Mouse (Mus musculus) lung, embryonic 14.5 days (tissue): ENCODE data around the gene Ace. TPM values are rescaled to one million over a fixed set of nuclear protein-coding genes. Genes with fewer than 3 reads are reported as not detected.
A peak's percentile ranks its signal among the peaks of the same experiment; 100 is the strongest.

ENCODE experiments used
- ATAC-seq: fragments of 200-750 bp; cut with Nextera tagmentation; 2 replicates; pipeline ENCODE4 v1.8.0; 2017; ENCODE audit warnings: mild to moderate bottlenecking, moderate TSS enrichment, moderate library complexity; ENCODE audit not compliant: insufficient read depth
- DNase-seq: peaks from one replicate; pipeline ENCODE4 v3.0.0-alpha.2; 2015
- H3K27ac ChIP-seq: fragments of 300-500 bp; sonication (generic); 2 replicates; pipeline ENCODE4 v1.5.1; 2014; ENCODE audit warnings: low read depth, mild to moderate bottlenecking, moderate library complexity
- H3K27me3 ChIP-seq: fragments of 300-500 bp; sonication (generic); 2 replicates; pipeline ENCODE4 v1.6.1; 2014; ENCODE audit warnings: low read length, control low read depth; ENCODE audit not compliant: insufficient read depth
- H3K36me3 ChIP-seq: fragments of 300-500 bp; sonication (generic); 2 replicates; pipeline ENCODE4 v1.6.1; 2014; ENCODE audit warnings: control low read depth; ENCODE audit not compliant: insufficient read depth
- H3K4me1 ChIP-seq: fragments of 300-500 bp; sonication (generic); 2 replicates; pipeline ENCODE4 v1.6.1; 2014; ENCODE audit warnings: antibody characterized with exemption, control low read depth; ENCODE audit not compliant: insufficient read depth
- H3K4me2 ChIP-seq: fragments of 300-500 bp; sonication (generic); 2 replicates; pipeline ENCODE4 v1.6.1; 2014; ENCODE audit warnings: mild to moderate bottlenecking
- H3K4me3 ChIP-seq: fragments of 300-500 bp; sonication (generic); 2 replicates; pipeline ENCODE4 v1.5.1; 2014; ENCODE audit warnings: low read depth, low read length
- H3K9ac ChIP-seq: fragments of 300-500 bp; sonication (generic); 2 replicates; pipeline ENCODE4 v1.6.1; 2014
- H3K9me3 ChIP-seq: fragments of 300-500 bp; sonication (generic); 2 replicates; pipeline ENCODE4 v1.6.1; 2016; ENCODE audit warnings: low read depth, low read length, control low read depth
- CTCF ChIP-seq: IDR thresholded peaks from 2 replicates; pipeline ENCODE4 v1.5.1; 2016; ENCODE audit warnings: antibody characterized with exemption, low read depth
- WGBS: fragments of 180-500 bp; shearing (Covaris S2); extraction: QIAGEN DNeasy Blood & Tissue Kit; methylation state at CpG from one replicate; pipeline ENCODE4 v1.1.7; 2014; 5-methylcytosine and 5-hydroxymethylcytosine counted together
- polyA plus RNA-seq: library from polyadenylated mRNA; unstranded; fragments of >200 nt; fragmentation: Nextera tagmentation; extraction: Ambion mirVana; gene quantifications from 2 replicates; pipeline ENCODE4 v1.2.1, GENCODE M21; 2014

The Ace gene
- polyA plus RNA-seq, 1 experiment from 2014 or later = 4.8 TPM

DNA sequence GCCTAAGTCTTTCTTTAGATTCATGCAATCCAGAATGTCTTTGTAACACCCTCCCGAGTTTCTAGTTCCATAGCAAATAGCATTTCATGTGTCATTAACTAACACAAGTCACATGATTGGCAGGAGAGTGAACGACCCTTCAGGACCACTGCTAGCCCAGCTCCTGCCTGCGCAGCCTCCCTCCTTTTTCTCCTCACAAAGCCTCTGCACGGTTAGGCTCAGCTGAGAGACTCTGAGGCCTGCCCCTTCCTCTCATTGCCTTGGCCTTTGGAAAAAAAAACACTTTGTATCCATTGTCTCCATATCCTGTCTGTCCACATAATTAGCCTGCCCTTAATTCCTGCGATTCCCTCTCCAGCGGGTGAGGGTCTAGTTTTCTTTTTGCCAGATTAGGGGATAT is 10.2 kb upstream of the Ace start:
- Histone ChIP-seq H3K9me3 (no peaks in the 10 kb centered on the region), H3K27me3 (no peaks in the 10 kb centered on the region), H3K4me3 (no peak overlapping the region), H3K9ac (no peak overlapping the region), H3K4me2 (no peak overlapping the region), H3K27ac (peak overlapping the region; percentile 36; the same call in 1 of the 2 replicates), H3K4me1 (no peaks in the 10 kb centered on the region), H3K36me3 (no peaks in the 10 kb centered on the region)
- WGBS = 51% methylated on average over 6 of the region's 6 CpGs
- no peak for TF ChIP-seq CTCF
- ATAC-seq (no peak), DNase-seq (peak; percentile 24)

DNA sequence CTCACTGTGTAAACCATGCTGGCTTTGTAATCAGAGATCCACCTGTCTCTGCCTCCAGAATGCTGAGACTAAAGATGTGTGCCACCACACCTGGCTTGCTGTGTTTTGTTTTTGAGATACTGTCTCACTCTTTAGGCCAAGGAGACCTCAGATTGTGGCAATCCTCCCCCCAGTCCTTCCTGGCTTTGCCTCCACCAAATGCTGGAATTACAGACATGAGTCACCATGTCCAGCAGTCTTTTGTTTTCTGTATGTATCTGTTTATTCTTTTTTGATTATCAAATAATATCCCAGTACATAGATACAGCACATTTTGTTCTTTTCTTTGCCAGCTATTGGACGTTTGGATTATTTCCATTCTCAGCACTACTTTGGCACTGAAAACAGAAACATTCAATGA is 9.2 kb upstream of the Ace start:
- Histone ChIP-seq H3K27me3 (no peaks in the 10 kb centered on the region), H3K27ac (no peak overlapping the region), H3K9me3 (no peaks in the 10 kb centered on the region), H3K4me2 (no peak overlapping the region), H3K4me1 (no peaks in the 10 kb centered on the region), H3K36me3 (no peaks in the 10 kb centered on the region), H3K9ac (no peak overlapping the region), H3K4me3 (no peak overlapping the region)
- ATAC-seq = no peak
- no peak for DNase-seq
- TF ChIP-seq CTCF = no peak
- WGBS = 33% methylated on average over 1 of the region's 1 CpGs

DNA sequence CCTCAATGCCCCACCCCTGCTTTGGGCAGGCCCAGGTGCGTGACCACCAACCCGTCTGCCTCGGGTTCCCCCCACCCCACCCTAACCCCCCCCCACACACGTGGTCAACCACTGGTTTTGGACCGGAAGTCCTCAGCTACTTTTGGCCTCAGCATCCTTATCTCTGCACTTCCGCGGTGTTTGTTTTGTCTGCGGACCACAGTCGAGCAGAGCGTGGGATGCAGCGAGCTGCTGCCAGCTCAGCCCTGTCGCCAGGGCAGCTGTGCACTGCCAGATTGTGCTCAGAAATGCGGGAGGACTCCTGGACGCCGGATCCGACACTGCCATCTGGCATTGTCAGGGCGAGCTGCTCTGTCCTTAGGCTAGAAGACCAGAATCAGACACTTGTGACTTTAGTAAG is 8.4 kb upstream of the Ace start:
- DNase-seq (peak; percentile 33), ATAC-seq (no peak)
- H3K27me3 ChIP-seq = no peaks in the 10 kb centered on the region
- no peaks in the 10 kb centered on the region for H3K9me3 ChIP-seq
- H3K27ac ChIP-seq = no peak overlapping the region
- H3K4me1 ChIP-seq = no peaks in the 10 kb centered on the region
- peak overlapping the region; percentile 34; the same call in 1 of the 2 replicates for H3K9ac ChIP-seq
- no peaks in the 10 kb centered on the region for H3K36me3 ChIP-seq
- peak overlapping the region; percentile 42 for H3K4me2 ChIP-seq
- H3K4me3 ChIP-seq = no peak overlapping the region
- TF ChIP-seq CTCF = no peak
- 8% methylated on average over 17 of the region's 17 CpGs for WGBS

DNA sequence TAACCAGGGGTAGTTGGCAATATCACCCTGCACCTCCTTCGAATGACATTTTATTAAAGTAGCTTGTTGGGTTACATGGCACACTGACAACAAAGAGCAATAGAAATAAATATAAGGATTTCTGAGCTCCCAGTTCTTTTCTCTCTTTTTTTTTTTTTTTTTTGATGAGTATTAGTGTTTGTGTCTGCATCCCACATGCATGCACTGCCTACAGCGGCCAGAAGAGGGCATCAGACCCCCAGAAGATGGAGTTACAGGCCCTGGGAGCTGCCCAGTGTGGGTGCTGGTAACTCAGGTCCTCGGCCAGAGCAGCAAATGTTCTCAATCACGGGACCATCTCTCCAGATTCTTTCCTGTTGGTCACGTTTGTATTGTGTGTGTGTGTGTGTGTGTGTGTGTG is 3.1 kb upstream of the Ace start:
- no peak overlapping the region for H3K4me2 ChIP-seq
- no peaks in the 10 kb centered on the region for H3K9me3 ChIP-seq
- no peaks in the 10 kb centered on the region; the same call in 1 of the 2 replicates for H3K4me1 ChIP-seq
- TF ChIP-seq CTCF = peak; percentile 24; the same call in 1 of the 2 replicates
- peaks cover 30% of the 10 kb centered on the region for H3K27me3 ChIP-seq
- WGBS = 63% methylated on average over 5 of the region's 5 CpGs
- no peak overlapping the region for H3K4me3 ChIP-seq
- DNase-seq (no peak), ATAC-seq (no peak)
- H3K9ac ChIP-seq = no peak overlapping the region
- H3K36me3 ChIP-seq = no peaks in the 10 kb centered on the region
- no peak overlapping the region for H3K27ac ChIP-seq

DNA sequence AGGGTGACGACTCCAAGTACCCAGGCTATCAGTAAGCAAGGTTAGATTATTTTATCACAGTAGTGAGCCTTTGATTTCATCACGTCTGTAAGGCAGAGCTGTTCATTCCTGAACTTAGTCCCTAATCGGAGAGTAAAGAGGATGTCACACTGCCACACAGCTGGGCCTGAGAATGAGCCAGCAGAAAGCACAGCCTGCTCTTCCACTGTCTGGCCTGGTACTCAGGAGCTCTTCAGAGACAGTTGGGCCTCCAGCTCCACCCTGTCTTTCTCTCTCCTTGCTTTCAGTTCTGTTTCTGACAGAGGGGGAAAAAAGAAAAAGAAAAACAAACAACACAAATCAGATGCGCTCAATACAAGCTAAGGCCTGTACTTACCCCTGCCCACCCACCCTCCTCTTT is 1.5 kb upstream of the Ace start:
- H3K4me3 ChIP-seq = no peak overlapping the region
- H3K4me2 ChIP-seq = no peak overlapping the region
- H3K27me3 ChIP-seq = peaks cover 30% of the 10 kb centered on the region
- no peaks in the 10 kb centered on the region; the same call in 1 of the 2 replicates for H3K4me1 ChIP-seq
- WGBS = 60% methylated on average over 4 of the region's 4 CpGs
- no peak for ATAC-seq
- H3K36me3 ChIP-seq = no peaks in the 10 kb centered on the region
- DNase-seq = no peak
- TF ChIP-seq CTCF = no peak
- no peak overlapping the region for H3K27ac ChIP-seq
- H3K9ac ChIP-seq = no peak overlapping the region
- H3K9me3 ChIP-seq = no peaks in the 10 kb centered on the region

DNA sequence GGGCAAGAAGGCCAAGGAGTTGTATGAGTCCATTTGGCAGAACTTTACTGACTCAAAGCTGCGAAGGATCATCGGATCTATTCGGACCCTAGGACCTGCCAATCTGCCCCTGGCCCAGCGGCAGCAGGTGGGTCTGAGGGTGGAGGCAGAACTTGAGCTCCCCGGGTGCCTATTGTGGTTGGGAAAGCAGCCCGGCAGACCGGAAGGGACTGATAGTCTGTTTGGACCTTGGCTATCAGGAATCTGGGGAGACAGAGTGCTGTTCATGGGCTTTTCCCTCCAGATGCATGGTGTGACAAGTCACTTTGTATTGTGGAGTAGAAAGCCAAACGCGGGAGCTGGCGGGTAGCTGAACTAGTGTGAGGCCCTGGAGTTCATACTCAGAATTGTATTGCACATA is 1.2 kb downstream of the Ace start:
- H3K4me1 ChIP-seq = no peaks in the 10 kb centered on the region; the same call in 1 of the 2 replicates
- peaks cover 30% of the 10 kb centered on the region for H3K27me3 ChIP-seq
- no peak overlapping the region for H3K4me3 ChIP-seq
- TF ChIP-seq CTCF = no peak
- H3K9ac ChIP-seq = no peak overlapping the region
- H3K9me3 ChIP-seq = no peaks in the 10 kb centered on the region
- DNase-seq = no peak
- no peak overlapping the region for H3K4me2 ChIP-seq
- WGBS = 36% methylated on average over 10 of the region's 10 CpGs
- no peak for ATAC-seq
- H3K36me3 ChIP-seq = no peaks in the 10 kb centered on the region
- no peak overlapping the region for H3K27ac ChIP-seq

DNA sequence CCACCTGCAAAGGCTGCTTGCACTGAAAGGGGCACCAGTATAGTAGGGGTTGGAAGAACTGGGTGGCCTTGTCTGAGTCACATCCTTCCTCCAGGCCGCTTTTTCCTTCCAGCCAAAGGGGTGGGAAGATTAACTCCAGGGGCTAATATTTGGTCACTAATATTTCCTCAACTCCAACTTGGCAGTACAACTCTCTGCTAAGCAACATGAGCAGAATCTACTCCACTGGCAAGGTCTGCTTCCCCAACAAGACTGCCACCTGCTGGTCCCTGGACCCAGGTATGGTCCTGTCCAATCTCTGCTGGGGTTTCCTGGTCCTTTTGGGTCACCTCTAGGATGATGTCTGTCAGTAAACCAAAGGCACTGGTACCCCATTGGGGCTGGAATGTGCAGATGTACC is 1.8 kb downstream of the Ace start:
- WGBS = 28% methylated on average over 1 of the region's 1 CpGs
- DNase-seq = peak; percentile 55
- Histone ChIP-seq H3K9ac (no peak overlapping the region), H3K27me3 (peaks cover 30% of the 10 kb centered on the region), H3K4me1 (no peaks in the 10 kb centered on the region; the same call in 1 of the 2 replicates), H3K9me3 (no peaks in the 10 kb centered on the region), H3K4me2 (no peak overlapping the region), H3K36me3 (no peaks in the 10 kb centered on the region), H3K27ac (no peak overlapping the region), H3K4me3 (no peak overlapping the region)
- no peak for ATAC-seq
- peak; percentile 59 for TF ChIP-seq CTCF

DNA sequence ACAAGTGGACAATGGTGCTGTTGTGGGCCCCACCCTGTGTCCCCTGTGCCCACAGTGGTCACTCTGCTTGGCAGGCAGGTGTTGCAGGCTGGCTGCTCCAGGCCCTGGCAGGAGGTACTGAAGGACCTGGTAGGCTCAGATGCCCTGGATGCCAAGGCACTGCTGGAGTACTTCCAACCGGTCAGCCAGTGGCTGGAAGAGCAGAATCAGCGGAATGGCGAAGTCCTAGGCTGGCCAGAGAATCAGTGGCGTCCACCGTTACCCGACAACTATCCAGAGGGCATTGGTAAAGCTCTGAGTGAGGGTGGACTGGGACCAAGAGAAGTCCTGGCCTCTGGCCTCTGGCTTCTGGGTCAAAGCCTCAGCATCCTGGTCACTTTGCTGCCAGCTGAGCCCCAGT is 6.8 kb downstream of the Ace start:
- no peak overlapping the region for H3K9ac ChIP-seq
- DNase-seq (no peak), ATAC-seq (no peak)
- H3K27me3 ChIP-seq = no peaks in the 10 kb centered on the region
- H3K4me3 ChIP-seq = no peak overlapping the region
- H3K9me3 ChIP-seq = no peaks in the 10 kb centered on the region
- H3K27ac ChIP-seq = no peak overlapping the region
- H3K4me2 ChIP-seq = no peak overlapping the region
- no peak for TF ChIP-seq CTCF
- H3K36me3 ChIP-seq = no peaks in the 10 kb centered on the region
- no peaks in the 10 kb centered on the region for H3K4me1 ChIP-seq
- WGBS = 85% methylated on average over 6 of the region's 6 CpGs
